Mouse (Mus musculus): ENCODE data around the gene Coro6.

Coro6 gene

GRCm38 (mm10) chr11:77493512-77494343 lies 31.5 kb downstream of the Coro6 start, which contains the start of gene Git1:
Gene Git1 (plus strand): TSS chr11:77493562.
- peak in 1 of 2 experiments; percentile 43 for DNase-seq (ENCODE audit: low spot score in 2 of 2)

GRCm38 (mm10) chr11:77494344-77494676 lies 32.1 kb downstream of the Coro6 start:
- no peak for DNase-seq (ENCODE audit: low spot score in 2 of 2)

DNA sequence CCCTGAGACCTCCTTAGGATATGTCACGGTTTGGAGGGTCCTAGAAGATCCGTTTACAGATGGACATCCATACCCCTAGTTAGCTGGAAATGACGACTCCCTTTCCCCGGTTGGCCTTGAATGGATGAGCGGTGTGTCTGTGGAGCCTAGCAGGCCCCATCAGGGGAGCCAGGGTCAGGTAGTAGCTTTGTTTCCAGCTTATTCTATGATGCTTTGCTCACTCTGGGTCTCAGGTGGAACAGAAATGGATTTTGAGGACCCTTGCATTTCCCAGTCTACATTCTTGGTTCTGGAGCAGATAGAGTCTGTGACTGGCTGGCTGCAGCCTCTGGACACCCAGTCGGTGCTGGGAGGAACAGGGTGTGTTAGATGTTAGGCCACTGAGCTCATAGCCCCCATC lies 32.6 kb downstream of the Coro6 start:
- no peak for DNase-seq (ENCODE audit: low spot score in 2 of 2)

GRCm38 (mm10) chr11:77495507-77495906 lies 33.3 kb downstream of the Coro6 start:
- DNase-seq (ENCODE audit: low spot score in 2 of 2), result no peak

GRCm38 (mm10) chr11:77497341-77497756 lies 35.1 kb downstream of the Coro6 start:
- peak in 1 of 2 experiments; percentile 44 for DNase-seq (ENCODE audit: low spot score in 2 of 2)

DNA sequence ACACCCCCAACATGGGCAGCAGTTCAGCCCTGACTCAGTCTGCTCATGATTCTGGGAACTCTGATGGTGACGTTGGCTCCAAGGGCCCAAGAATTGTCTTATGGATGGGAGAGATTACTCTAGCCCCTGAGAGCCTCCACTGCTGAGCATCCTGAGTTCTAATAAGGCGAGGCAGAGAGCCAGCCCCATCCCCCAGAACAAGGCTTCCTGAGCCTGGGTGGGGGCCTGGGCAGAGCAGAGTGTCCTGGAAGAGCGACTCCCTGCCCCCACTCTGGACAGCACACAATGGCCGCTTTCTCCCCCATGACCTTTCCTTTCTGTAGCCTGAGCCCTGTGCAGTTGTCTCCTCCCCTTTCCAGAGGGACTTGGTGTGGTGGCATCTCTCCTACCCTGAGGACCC lies 35.6 kb downstream of the Coro6 start:
- DNase-seq (ENCODE audit: low spot score in 2 of 2), result no peak

- no peak for DNase-seq (ENCODE audit: low spot score in 2 of 2)
These were observed 36.3 kb downstream of the Coro6 start for GRCm38 (mm10) chr11:77498261-77499139.

GRCm38 (mm10) chr11:77499354-77499753 lies 37.1 kb downstream of the Coro6 start:
- DNase-seq (ENCODE audit: low spot score in 2 of 2), result no peak

DNA sequence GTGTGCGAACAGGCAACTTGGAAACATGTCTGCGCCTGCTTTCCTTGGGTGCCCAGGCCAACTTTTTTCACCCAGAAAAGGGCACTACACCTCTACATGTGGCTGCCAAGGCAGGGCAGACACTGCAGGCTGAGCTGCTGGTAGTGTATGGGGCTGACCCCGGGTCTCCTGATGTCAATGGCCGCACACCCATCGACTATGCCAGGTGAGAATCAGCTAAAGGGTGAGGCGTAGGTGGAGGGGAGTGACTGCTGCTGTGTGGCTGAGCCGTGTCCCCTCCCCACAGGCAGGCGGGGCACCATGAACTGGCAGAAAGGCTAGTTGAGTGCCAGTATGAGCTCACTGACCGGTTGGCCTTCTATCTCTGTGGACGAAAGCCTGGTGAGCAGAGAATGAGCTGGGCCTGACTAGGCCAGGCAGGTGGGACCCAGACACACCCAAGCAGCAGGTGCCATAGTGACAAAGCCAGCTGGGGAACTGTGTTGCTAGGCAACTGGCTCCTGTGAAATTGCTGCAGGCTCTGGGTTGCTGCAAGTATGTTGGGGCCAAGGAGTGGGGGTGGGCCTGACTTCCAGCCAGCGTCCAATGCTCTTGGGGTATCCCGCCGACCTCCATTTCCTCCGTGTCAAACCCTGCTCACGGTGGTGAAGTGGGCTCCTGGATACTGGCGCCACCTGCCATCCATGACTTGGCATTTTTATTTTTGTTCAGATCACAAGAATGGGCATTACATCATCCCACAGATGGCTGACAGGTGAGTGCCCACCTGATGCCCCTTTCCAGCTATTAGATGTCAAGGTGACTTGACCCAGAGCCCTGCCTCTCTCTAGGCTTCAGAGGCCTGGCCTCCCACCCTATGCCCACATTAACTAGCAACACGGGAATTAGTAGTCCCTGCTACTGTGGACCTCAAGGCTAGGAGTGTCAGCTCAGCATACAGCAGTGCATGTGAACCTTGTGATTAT lies 38.4 kb downstream of the Coro6 start:
- DNase-seq (ENCODE audit: low spot score in 2 of 2), result no peak

DNA sequence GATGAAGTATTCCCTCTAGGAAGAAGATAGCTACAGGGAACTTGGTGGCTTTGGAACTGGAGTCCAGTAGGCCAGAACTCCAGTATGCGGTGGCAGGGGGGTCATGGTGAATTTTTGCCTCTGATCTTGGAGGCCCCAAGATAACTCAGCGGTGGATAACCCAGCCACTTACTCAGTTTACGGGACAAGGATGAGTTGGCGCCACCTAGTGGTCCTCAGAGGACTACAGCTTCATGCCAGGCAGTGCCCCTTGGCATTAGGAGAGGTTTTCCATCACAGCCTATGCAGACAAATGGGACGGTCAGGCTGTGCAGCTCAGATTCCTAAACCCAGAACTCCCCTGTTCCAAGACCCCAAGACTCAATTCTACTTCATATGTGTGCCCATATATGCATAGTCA lies 39.2 kb downstream of the Coro6 start:
- peak in 1 of 2 experiments; percentile 57 for DNase-seq (ENCODE audit: low spot score in 2 of 2)

- no peak for DNase-seq (ENCODE audit: low spot score in 2 of 2)
These were observed 39.8 kb downstream of the Coro6 start for GRCm38 (mm10) chr11:77501971-77502370.

DNA sequence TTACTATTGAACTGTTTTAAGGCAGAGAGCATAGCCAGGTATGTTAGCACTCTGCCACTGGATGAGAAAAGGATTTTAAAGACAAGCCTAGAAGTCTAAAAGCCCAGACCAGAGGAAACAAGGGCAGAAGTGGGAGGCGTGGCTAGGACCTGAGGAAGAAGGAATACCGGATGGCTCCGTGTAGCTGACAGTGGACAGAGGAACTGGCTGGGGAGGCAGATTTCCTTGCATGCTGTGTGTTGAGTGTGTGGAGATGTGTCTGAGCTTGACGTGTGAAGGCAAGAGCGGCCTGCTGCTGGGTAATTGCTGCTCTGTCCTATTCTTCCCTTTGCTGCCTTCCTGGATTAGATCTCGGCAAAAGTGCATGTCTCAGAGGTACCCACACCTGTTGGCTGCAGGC lies 40.3 kb downstream of the Coro6 start:
- no peak for DNase-seq (ENCODE audit: low spot score in 2 of 2)

DNA sequence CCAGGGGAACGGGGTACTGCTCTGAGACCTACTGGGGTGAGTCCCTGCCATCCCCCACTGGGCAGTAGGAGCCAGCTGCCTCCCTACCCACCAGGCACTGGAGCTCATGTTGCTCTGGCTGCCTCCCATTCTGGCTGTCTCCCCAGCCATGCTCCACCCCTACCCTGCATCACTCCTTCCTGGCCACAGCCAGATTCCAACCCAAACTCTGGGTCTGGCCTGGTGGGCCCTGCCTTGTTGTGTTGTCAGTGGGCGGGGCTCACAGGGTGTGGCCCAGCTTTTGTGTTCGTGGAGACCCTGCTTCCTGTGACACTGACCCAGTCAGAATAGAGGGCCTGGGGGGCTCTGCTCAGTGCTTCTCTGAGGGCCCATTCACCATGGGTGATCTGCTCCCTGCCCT lies 41.3 kb downstream of the Coro6 start:
- no peak for DNase-seq (ENCODE audit: low spot score in 2 of 2)

- no peak for DNase-seq (ENCODE audit: low spot score in 2 of 2)
These were observed 42.2 kb downstream of the Coro6 start for GRCm38 (mm10) chr11:77504377-77504776.

GRCm38 (mm10) chr11:77505291-77505980 lies 43.2 kb downstream of the Coro6 start:
- DNase-seq (ENCODE audit: low spot score in 2 of 2), result no peak

GRCm38 (mm10) chr11:77506273-77506672 lies 44.1 kb downstream of the Coro6 start:
- no peak for DNase-seq (ENCODE audit: low spot score in 2 of 2)

DNA sequence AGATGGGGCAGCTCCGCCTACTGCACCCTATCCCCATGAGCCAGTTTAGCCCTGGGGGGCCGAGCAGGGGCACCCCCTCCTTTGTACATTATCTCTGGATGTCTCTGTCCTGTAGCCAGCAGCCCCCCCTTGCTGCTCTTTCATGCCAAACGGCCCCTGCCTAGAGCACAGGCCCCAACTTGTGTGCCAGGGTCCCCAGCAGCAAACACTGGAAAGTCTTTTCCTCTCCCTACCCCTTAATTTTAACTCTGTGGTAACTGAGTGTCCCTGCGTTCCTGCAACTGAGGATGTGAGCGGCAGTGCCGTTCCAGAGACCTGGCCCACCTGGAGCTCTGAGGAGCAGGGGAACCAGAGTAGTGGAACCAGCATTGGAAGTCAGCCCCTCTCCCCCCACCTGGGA lies 44.7 kb downstream of the Coro6 start:
- DNase-seq (ENCODE audit: low spot score in 2 of 2), result no peak

- no peak for DNase-seq (ENCODE audit: low spot score in 2 of 2)
These were observed 45.2 kb downstream of the Coro6 start for GRCm38 (mm10) chr11:77507426-77507825.

DNA sequence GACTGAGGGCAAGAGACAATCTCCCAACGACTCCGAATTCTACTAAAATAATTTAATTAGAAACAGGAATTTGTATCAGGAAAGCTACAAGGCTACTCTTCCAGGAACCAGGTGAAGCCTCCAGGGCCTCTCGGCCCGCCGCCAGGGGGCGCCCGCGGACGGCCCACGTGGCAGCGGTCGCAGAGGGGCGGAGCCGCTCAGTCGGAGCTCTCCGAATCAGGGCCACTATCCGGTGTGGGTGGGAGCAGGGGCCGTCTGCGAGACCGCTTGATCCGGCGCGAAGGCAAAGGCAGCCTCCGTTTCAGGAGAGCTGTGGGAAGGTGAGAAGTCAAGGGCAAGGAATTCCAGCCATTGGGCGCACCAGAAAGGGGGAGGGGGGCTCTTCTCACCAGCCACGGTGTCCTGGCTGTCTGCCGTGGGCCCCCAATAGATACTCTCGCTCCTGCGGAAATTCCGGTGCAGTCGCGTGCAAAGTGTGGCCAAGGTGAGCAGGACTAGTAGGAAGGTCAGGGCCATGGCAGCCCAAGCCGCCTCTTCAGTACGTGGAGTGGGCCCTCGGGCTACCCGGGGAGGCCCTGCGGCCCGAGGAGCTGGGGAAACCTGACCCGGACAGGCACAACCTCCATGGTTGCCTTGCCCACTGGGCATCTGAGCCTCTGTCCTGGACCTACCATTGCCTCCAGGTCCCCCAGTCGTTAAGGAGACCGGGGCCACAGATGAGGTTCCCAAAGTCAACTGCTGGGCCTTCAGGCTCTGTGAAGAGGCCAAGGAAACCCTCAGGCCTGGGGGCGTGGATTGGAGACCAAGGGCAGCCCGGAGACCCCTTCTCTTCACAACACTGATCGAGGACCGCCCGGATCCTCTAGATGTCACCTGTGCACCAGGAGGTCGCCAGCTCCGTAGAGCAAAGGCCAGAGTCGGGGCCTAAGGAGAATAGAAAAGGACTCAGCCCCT lies 46.1 kb downstream of the Coro6 start:
- DNase-seq (ENCODE audit: low spot score in 2 of 2), result peak; percentile 69 to 73

DNA sequence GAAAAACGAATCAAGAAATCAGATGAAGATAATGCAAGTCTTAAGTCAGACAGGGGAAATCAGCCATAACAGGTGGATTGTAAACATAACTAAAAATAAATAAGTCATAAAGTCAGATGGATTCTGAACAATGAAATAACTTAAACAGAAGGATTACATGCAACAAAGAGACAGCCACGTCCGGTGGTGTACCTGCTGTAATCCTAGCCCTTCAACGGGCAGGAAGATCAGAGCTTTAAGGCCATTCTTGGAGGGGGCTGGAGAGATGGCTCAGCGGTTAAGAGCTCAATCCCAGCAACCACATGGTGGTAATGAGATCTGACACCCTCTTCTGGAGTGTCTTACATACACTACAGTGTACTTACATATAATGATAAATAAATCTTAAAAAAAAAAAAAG lies 49.1 kb downstream of the Coro6 start:
- DNase-seq (ENCODE audit: low spot score in 2 of 2), result no peak
